Mouse (Mus musculus) thymus, adult 2 months (tissue): Measurements from ENCODE around the gene Prdx5. TPM values are rescaled to one million over a fixed set of nuclear protein-coding genes. Genes with fewer than 3 reads are reported as not detected.

Experiments used
- DNase-seq: peaks from one replicate; pipeline ENCODE4 v3.0.0; 2021
- H3K27ac ChIP-seq: fragments of 200-500 bp; 2 replicates; pipeline ENCODE4 v1.5.1; 2012; ENCODE audit warnings: low read length, control low read depth; ENCODE audit not compliant: control insufficient read depth, insufficient read depth
- H3K27me3 ChIP-seq: fragments of 200-500 bp; 2 replicates; pipeline ENCODE4 v1.6.1; 2012; ENCODE audit warnings: mild to moderate bottlenecking, low read length, moderate library complexity, mixed read lengths; ENCODE audit not compliant: control insufficient read depth, insufficient read depth
- H3K36me3 ChIP-seq: fragments of 200-500 bp; 2 replicates; pipeline ENCODE4 v1.6.1; 2012; ENCODE audit warnings: mild to moderate bottlenecking, low read length, moderate library complexity; ENCODE audit not compliant: control insufficient read depth, insufficient read depth
- H3K4me1 ChIP-seq: fragments of 200-500 bp; replicated peaks from 2 replicates; pipeline ENCODE4 v1.6.1; 2012; ENCODE audit warnings: low read length; ENCODE audit not compliant: control insufficient read depth, insufficient read depth
- H3K4me3 ChIP-seq: fragments of 200-500 bp; 2 replicates; pipeline ENCODE4 v1.5.1; 2012; ENCODE audit warnings: mild to moderate bottlenecking, low read length, control low read depth, moderate library complexity; ENCODE audit not compliant: control insufficient read depth, insufficient read depth
- CTCF ChIP-seq: fragments of 200-500 bp; IDR thresholded peaks from 2 replicates; pipeline ENCODE4 v1.5.1; 2012; ENCODE audit warnings: mild to moderate bottlenecking, control low read depth, low read length, moderate library complexity, borderline replicate concordance; ENCODE audit not compliant: control insufficient read depth, poor library complexity, insufficient read depth; ENCODE audit errors: extremely low read depth
- POLR2A ChIP-seq: fragments of 200-500 bp; IDR thresholded peaks from 2 replicates; pipeline ENCODE4 v1.6.1; 2012; ENCODE audit warnings: mild to moderate bottlenecking, low read length, control low read depth, moderate library complexity; ENCODE audit not compliant: control insufficient read depth, poor library complexity, insufficient read depth; ENCODE audit errors: extremely low read depth
- WGBS: fragments of 180-500 bp; shearing (Covaris S2); methylation state at CpG from one replicate; pipeline ENCODE4 v1.1.7; 2018; 5-methylcytosine and 5-hydroxymethylcytosine counted together
- polyA plus RNA-seq: library from polyadenylated mRNA; depleted of rRNA; stranded (reverse); fragments of >200 nt; gene quantifications from 2 replicates; pipeline ENCODE4 v1.2.3, GENCODE M21; 2012

Gene Prdx5
- polyA plus RNA-seq, 1 experiment, result 133 TPM

GRCm38 (mm10) chr19:6939106-6940002 lies 29.4 kb upstream of the Prdx5 start:
- no peak for TF ChIP-seq CTCF
- TF ChIP-seq POLR2A, result no peak
- no peak overlapping the region for H3K4me3 ChIP-seq
- no peak overlapping the region for H3K27ac ChIP-seq
- H3K27me3 ChIP-seq, result peaks cover 1% of the 10 kb centered on the region; the same call in 1 of the 2 replicates
- H3K4me1 ChIP-seq, result peaks cover 12% of the 10 kb centered on the region
- DNase-seq, result no peak
- H3K36me3 ChIP-seq, result no peaks in the 10 kb centered on the region
- 93% methylated on average over 20 of the region's 20 CpGs for WGBS

GRCm38 (mm10) chr19:6937541-6938465 lies 27.9 kb upstream of the Prdx5 start:
- H3K27ac ChIP-seq, result no peak overlapping the region
- DNase-seq, result no peak
- WGBS, result 95% methylated on average over 16 of the region's 16 CpGs

GRCm38 (mm10) chr19:6936299-6936698 lies 26.4 kb upstream of the Prdx5 start:
- Histone ChIP-seq H3K27ac (no peak overlapping the region), H3K4me1 (peaks cover 13% of the 10 kb centered on the region), H3K36me3 (no peaks in the 10 kb centered on the region), H3K27me3 (peaks cover 17% of the 10 kb centered on the region; the same call in 1 of the 2 replicates), H3K4me3 (no peak overlapping the region)
- no peak for DNase-seq
- 52% methylated on average over 3 of the region's 3 CpGs for WGBS
- no peak for TF ChIP-seq CTCF

More at GRCm38 (mm10) chr19:6937541-6938465, 27.9 kb upstream of the Prdx5 start:
- Histone ChIP-seq H3K27me3 (peaks cover 13% of the 10 kb centered on the region; the same call in 1 of the 2 replicates), H3K4me3 (no peak overlapping the region), H3K4me1 (peaks cover 17% of the 10 kb centered on the region), H3K36me3 (no peaks in the 10 kb centered on the region)
- no peak for TF ChIP-seq POLR2A
- no peak for TF ChIP-seq CTCF

GRCm38 (mm10) chr19:6934195-6934977 lies 24.5 kb upstream of the Prdx5 start, which contains the start of gene Kcnk4:
TSS of gene Kcnk4 (minus strand) at chr19:6934515.
- Histone ChIP-seq H3K27ac (no peak within 1 kb of the TSS), H3K4me3 (no peak within 1 kb of the TSS), H3K36me3 (no peaks in the 10 kb centered on the region), H3K4me1 (peaks cover 7% of the 10 kb centered on the region), H3K27me3 (peaks cover 17% of the 10 kb centered on the region; the same call in 1 of the 2 replicates)
- no peak for DNase-seq
- WGBS, result 23% methylated on average over 23 of the region's 23 CpGs
- TF ChIP-seq POLR2A (no peak), CTCF (no peak)

- Histone ChIP-seq H3K27me3 (peaks cover 17% of the 10 kb centered on the region; the same call in 1 of the 2 replicates), H3K36me3 (no peaks in the 10 kb centered on the region), H3K4me3 (no peak overlapping the region), H3K27ac (no peak overlapping the region), H3K4me1 (peaks cover 7% of the 10 kb centered on the region)
- 7% methylated on average over 58 of the region's 58 CpGs for WGBS
- no peak for TF ChIP-seq POLR2A
- TF ChIP-seq CTCF, result no peak
- no peak for DNase-seq
Measured at GRCm38 (mm10) chr19:6933436-6934194, 23.7 kb upstream of the Prdx5 start.
